Mouse (Mus musculus): ENCODE results near the gene Pdcd7. TPM values are rescaled to one million over a fixed set of nuclear protein-coding genes. Genes with fewer than 3 reads are reported as not detected.

Pdcd7 gene
- polyA plus RNA-seq, 1 experiment: 7.3 TPM

- peak overlapping the region; percentile 98 for H3K27ac ChIP-seq (replicated peaks; ENCODE audit: low read depth, low read length)
- peaks cover 20% of the 10 kb centered on the region for H3K4me1 ChIP-seq (ENCODE audit: control insufficient read depth, insufficient read depth, insufficient read length, low read length)
- no peak overlapping the region for H3K4me3 ChIP-seq (ENCODE audit: insufficient read depth, low read depth, low read length)
These were observed 28.7 kb downstream of the Pdcd7 start for GRCm38 (mm10) chr9:65374468-65375162.

- Histone ChIP-seq H3K4me1 (ENCODE audit: control insufficient read depth, insufficient read depth, insufficient read length, low read length) (peaks cover 20% of the 10 kb centered on the region), H3K4me3 (ENCODE audit: insufficient read depth, low read depth, low read length) (no peak overlapping the region), H3K27ac (replicated peaks; ENCODE audit: low read depth, low read length) (peak overlapping the region; percentile 98)
These were observed 29.4 kb downstream of the Pdcd7 start for GRCm38 (mm10) chr9:65375163-65375934.

DNA sequence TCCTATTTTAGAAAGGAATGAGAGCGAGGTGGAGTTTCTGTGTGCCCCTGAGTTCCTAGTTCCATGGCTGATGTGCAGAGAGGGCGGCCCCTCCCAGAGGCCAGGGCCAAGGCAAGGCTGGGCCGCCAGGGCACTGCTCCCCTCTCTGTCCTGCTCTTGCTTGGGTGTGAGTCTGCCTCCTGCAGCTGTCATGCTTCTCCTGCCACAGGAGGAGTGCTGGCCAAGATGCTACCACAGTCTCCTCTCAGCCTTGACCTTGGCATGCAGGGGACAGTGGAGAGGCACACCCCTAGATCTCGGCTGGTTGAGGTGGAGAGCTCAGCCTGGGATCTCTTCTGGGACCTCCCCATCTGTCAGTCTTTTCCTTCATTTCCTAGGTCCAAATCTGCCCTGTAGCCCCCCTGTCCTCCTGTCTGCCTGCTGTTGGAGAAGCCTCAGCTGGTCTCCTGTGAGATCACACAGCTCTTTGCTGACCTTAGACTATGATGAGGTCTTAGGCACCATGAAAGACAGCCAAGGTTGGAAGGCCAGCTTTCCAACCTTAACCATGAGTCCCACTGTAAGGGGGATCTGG lies 35.2 kb downstream of the Pdcd7 start:
- peak overlapping the region; percentile 32 for H3K27ac ChIP-seq (replicated peaks; ENCODE audit: low read depth, low read length)
- H3K4me1 ChIP-seq (ENCODE audit: control insufficient read depth, insufficient read depth, insufficient read length, low read length): peaks cover 32% of the 10 kb centered on the region
- H3K4me3 ChIP-seq (ENCODE audit: insufficient read depth, low read depth, low read length): no peak overlapping the region

DNA sequence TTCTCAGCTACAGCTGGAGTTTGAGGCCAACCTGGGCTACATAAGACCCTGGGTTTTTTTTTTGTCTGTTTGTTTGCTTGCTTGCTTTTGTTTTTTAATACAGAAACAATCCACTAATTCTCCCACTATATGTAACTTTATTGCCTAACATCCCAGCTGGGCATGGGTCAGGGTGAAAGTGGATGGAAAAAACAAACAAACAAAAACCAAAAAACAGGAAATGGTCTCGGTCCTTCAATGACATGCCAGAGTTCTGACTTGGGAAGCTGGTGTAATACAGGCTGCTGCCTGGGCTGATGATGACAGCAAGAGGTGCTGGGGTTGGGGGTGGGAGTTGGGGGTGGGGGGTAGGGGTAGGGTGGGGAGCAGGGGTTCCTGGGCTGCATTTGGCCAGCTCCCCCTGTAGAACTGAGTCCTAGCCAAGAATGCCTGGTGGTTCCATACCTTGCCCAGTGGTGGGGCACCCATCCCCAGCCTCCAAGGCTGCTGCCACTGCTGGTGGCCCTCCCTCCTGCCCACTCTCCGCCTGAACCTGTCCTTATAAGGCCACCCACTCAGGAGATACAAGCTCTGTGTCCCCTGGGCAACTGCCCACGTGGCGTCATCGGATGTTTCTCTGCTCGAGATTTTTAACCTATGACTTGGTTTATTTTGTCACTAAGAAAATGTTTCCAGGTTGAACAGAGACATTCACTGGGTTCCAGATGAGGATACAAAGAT lies 36.3 kb downstream of the Pdcd7 start:
- Histone ChIP-seq H3K4me3 (ENCODE audit: insufficient read depth, low read depth, low read length) (no peak overlapping the region), H3K27ac (replicated peaks; ENCODE audit: low read depth, low read length) (peak overlapping the region; percentile 72), H3K4me1 (ENCODE audit: control insufficient read depth, insufficient read depth, insufficient read length, low read length) (peaks cover 23% of the 10 kb centered on the region)

- no peak overlapping the region for H3K4me3 ChIP-seq (ENCODE audit: insufficient read depth, low read depth, low read length)
- peak overlapping the region; percentile 72 for H3K27ac ChIP-seq (replicated peaks; ENCODE audit: low read depth, low read length)
- H3K4me1 ChIP-seq (ENCODE audit: control insufficient read depth, insufficient read depth, insufficient read length, low read length): peaks cover 22% of the 10 kb centered on the region
These were observed 36.8 kb downstream of the Pdcd7 start for GRCm38 (mm10) chr9:65382751-65383097.

DNA sequence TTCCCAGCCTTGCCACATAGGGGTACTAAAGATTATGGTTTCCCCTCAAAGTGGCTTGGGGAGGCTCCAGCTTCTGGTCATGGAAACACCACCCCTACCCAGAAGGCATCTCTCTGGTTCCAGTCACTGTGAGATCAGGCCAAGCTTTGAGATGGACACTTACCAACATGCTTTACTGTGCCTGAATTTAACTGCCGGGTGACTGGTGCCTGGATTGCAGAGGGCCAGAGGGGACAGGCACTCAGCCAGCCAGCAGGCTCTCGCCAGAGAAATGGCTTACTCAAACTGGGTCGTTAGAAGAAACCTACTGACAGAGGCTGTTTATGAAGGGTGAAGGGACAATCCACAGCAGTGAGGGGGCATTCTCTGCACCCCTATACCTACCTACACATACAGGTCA lies 38.4 kb downstream of the Pdcd7 start:
- Histone ChIP-seq H3K4me3 (ENCODE audit: insufficient read depth, low read depth, low read length) (no peak overlapping the region), H3K4me1 (ENCODE audit: control insufficient read depth, insufficient read depth, insufficient read length, low read length) (peaks cover 22% of the 10 kb centered on the region), H3K27ac (replicated peaks; ENCODE audit: low read depth, low read length) (peak overlapping the region; percentile 83)

DNA sequence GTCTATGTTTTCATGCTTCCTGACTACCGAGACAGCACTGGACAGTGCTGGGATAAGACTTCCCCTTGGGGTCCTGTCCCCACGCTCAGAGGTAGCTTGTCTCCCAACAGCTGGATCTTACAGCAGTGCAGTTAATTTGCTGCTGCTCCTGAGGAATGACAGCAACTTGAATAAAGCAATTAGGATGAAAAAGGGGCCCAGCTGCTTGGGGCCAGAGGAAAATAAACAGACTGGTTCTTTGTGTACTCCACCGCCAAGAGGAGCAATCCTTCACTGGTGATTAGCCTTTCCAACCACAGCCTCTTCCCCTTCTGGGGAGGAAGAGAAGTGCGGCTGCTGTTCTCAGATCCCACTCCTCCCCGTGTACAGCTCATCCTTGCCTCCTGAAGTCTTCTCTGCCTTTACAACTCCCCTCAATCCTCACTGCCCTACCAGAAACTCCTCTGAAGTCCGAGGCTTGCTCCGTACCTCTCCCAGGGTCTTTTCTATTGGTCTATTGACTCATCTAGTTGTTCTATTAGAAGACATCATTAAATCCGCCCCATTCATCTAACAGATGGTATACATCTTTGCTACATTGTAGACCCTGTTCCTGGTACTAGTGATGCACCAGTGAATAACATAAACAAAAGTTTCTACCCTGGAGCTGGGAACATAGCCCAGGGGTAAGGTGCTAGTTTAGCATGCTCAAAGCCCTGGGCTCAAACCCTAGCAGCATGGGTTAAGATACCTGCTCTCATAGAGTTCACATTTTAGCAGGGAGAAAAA lies 40.7 kb downstream of the Pdcd7 start:
- H3K4me3 ChIP-seq (ENCODE audit: insufficient read depth, low read depth, low read length): no peak overlapping the region
- peak overlapping the region; percentile 33; the same call in 1 of the 2 replicates for H3K27ac ChIP-seq (replicated peaks; ENCODE audit: low read depth, low read length)
- peaks cover 20% of the 10 kb centered on the region for H3K4me1 ChIP-seq (ENCODE audit: control insufficient read depth, insufficient read depth, insufficient read length, low read length)

- Histone ChIP-seq H3K4me3 (ENCODE audit: insufficient read depth, low read depth, low read length) (peak overlapping the region; percentile 41), H3K4me1 (ENCODE audit: control insufficient read depth, insufficient read depth, insufficient read length, low read length) (peaks cover 12% of the 10 kb centered on the region), H3K27ac (replicated peaks; ENCODE audit: low read depth, low read length) (no peak overlapping the region)
These were observed 45.1 kb downstream of the Pdcd7 start for GRCm38 (mm10) chr9:65390752-65391612.

- peaks cover 12% of the 10 kb centered on the region for H3K4me1 ChIP-seq (ENCODE audit: control insufficient read depth, insufficient read depth, insufficient read length, low read length)
- peak within 1 kb of the TSS; percentile 41 for H3K4me3 ChIP-seq (ENCODE audit: insufficient read depth, low read depth, low read length)
- H3K27ac ChIP-seq (replicated peaks; ENCODE audit: low read depth, low read length): peak within 1 kb of the TSS; percentile 26; the same call in 1 of the 2 replicates
These were observed 45.7 kb downstream of the Pdcd7 start, which contains the start of gene Kbtbd13 for GRCm38 (mm10) chr9:65391613-65391964. Kbtbd13 (minus strand) TSS chr9:65391652.

DNA sequence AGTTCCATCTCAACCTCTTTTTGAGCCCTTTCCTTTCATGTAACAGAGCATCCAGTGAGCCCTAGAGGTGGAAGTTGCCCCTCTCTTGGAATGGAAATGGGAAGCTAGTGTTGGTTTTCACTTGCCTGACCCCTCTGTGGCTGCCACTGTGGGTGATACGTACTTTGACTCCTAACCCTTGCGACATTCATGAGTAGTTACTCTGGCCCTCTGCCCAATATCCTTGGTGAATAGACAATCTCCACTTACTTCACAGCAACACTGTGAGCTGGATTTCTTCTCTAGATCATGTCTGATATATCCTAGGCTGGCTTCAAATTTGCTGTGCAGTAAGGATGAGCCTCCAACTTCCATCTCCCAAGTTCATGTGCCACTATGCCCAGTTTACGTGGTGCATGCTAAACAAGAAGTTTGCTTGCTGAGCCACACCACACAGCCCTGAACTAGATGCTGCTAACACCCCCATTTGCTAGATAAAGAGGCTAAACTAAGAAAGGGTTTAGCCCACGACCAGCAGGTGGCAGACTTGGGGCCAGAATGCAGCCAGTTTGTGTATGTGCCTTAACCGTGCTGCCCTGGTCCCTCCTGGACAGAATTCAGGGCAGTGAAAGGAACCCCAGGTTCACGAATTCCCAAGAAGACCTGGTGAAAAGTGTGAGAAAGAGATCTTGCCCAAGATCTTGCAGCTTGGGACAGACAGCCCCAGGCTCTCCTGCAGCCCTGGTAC lies 46.9 kb downstream of the Pdcd7 start:
- H3K27ac ChIP-seq (replicated peaks; ENCODE audit: low read depth, low read length): peak overlapping the region; percentile 66
- peaks cover 12% of the 10 kb centered on the region for H3K4me1 ChIP-seq (ENCODE audit: control insufficient read depth, insufficient read depth, insufficient read length, low read length)

GRCm38 (mm10) chr9:65393606-65394005 lies 47.7 kb downstream of the Pdcd7 start:
- Histone ChIP-seq H3K4me3 (ENCODE audit: insufficient read depth, low read depth, low read length) (no peak overlapping the region), H3K27ac (replicated peaks; ENCODE audit: low read depth, low read length) (peak overlapping the region; percentile 95), H3K4me1 (ENCODE audit: control insufficient read depth, insufficient read depth, insufficient read length, low read length) (peaks cover 12% of the 10 kb centered on the region)

More for the DNA sequence above, 46.9 kb downstream of the Pdcd7 start:
- H3K4me3 ChIP-seq (ENCODE audit: insufficient read depth, low read depth, low read length): no peak overlapping the region

- peak overlapping the region; percentile 95 for H3K27ac ChIP-seq (replicated peaks; ENCODE audit: low read depth, low read length)
These were observed 48.5 kb downstream of the Pdcd7 start for GRCm38 (mm10) chr9:65394360-65394759.

GRCm38 (mm10) chr9:65398279-65398678 lies 52.4 kb downstream of the Pdcd7 start, which contains the start of gene Rasl12:
Rasl12 (plus strand) TSS chr9:65398506.
- Histone ChIP-seq H3K4me1 (ENCODE audit: control insufficient read depth, insufficient read depth, insufficient read length, low read length) (peaks cover 12% of the 10 kb centered on the region), H3K4me3 (ENCODE audit: insufficient read depth, low read depth, low read length) (peak within 1 kb of the TSS; percentile 76), H3K27ac (replicated peaks; ENCODE audit: low read depth, low read length) (peak within 1 kb of the TSS; percentile 93)

More at GRCm38 (mm10) chr9:65394360-65394759, 48.5 kb downstream of the Pdcd7 start:
- Histone ChIP-seq H3K4me1 (ENCODE audit: control insufficient read depth, insufficient read depth, insufficient read length, low read length) (peaks cover 10% of the 10 kb centered on the region), H3K4me3 (ENCODE audit: insufficient read depth, low read depth, low read length) (no peak overlapping the region)
